Mouse (Mus musculus): ENCODE measurements around the gene Olfr1418. TPM values are rescaled to one million over a fixed set of nuclear protein-coding genes. Genes with fewer than 3 reads are reported as not detected.

Olfr1418 gene
- polyA plus RNA-seq, 1 experiment from 2014 or later: not detected

Other genes starting within 250 kb of the Olfr1418 start
- gene Ms4a2, start 237.3 kb downstream of the Olfr1418 start, polyA plus RNA-seq (2015; fragmentation: Nextera tagmentation; extraction: Ambion mirVana): 0.15 and 0.40 TPM in 2 replicates
- 0.42 TPM in 1 of 2 replicates, not detected in the other for gene Ms4a3, start 220.2 kb downstream of the Olfr1418 start, polyA plus RNA-seq (2015; fragmentation: Nextera tagmentation; extraction: Ambion mirVana)
- gene Oosp2, start 200.5 kb downstream of the Olfr1418 start, polyA plus RNA-seq (2015; fragmentation: Nextera tagmentation; extraction: Ambion mirVana): not detected in 2 replicates
- gene Oosp1, start 169.9 kb downstream of the Olfr1418 start, polyA plus RNA-seq (2015; fragmentation: Nextera tagmentation; extraction: Ambion mirVana): not detected in 2 replicates
- not detected in 2 replicates for gene Oosp3, start 164.0 kb downstream of the Olfr1418 start, polyA plus RNA-seq (2015; fragmentation: Nextera tagmentation; extraction: Ambion mirVana)
- gene Gif, start 113.5 kb downstream of the Olfr1418 start, polyA plus RNA-seq (2015; fragmentation: Nextera tagmentation; extraction: Ambion mirVana): not detected in 2 replicates
- 56.3 and 62.2 TPM in 2 replicates for gene Mrpl16, start 90.7 kb downstream of the Olfr1418 start, polyA plus RNA-seq (2015; fragmentation: Nextera tagmentation; extraction: Ambion mirVana)
- gene Stx3, start 41.7 kb downstream of the Olfr1418 start, polyA plus RNA-seq (2015; fragmentation: Nextera tagmentation; extraction: Ambion mirVana): 55.8 and 70.2 TPM in 2 replicates
- not detected in 2 replicates for gene Olfr1417, start 21.8 kb downstream of the Olfr1418 start, polyA plus RNA-seq (2015; fragmentation: Nextera tagmentation; extraction: Ambion mirVana)
- gene Olfr1419, start 14.0 kb upstream of the Olfr1418 start, polyA plus RNA-seq (2015; fragmentation: Nextera tagmentation; extraction: Ambion mirVana): not detected in 2 replicates
- not detected in 2 replicates for gene Olfr1420, start 25.5 kb upstream of the Olfr1418 start, polyA plus RNA-seq (2015; fragmentation: Nextera tagmentation; extraction: Ambion mirVana)
- gene Patl1, start 51.3 kb upstream of the Olfr1418 start, polyA plus RNA-seq (2015; fragmentation: Nextera tagmentation; extraction: Ambion mirVana): 17.3 and 18.8 TPM in 2 replicates
- 3.3 and 3.8 TPM in 2 replicates for gene Osbp, start 104.9 kb upstream of the Olfr1418 start, polyA plus RNA-seq (2015; fragmentation: Nextera tagmentation; extraction: Ambion mirVana)
- gene Olfr1423, start 180.3 kb upstream of the Olfr1418 start, polyA plus RNA-seq (2015; fragmentation: Nextera tagmentation; extraction: Ambion mirVana): not detected in 2 replicates
- not detected in 2 replicates for gene Olfr1424, start 201.6 kb upstream of the Olfr1418 start, polyA plus RNA-seq (2015; fragmentation: Nextera tagmentation; extraction: Ambion mirVana)
- not detected in 2 replicates for gene Olfr1425, start 216.7 kb upstream of the Olfr1418 start, polyA plus RNA-seq (2015; fragmentation: Nextera tagmentation; extraction: Ambion mirVana)
- gene Olfr1426, start 230.9 kb upstream of the Olfr1418 start, polyA plus RNA-seq (2015; fragmentation: Nextera tagmentation; extraction: Ambion mirVana): not detected in 2 replicates
- not detected in 2 replicates for gene Olfr1427, start 242.3 kb upstream of the Olfr1418 start, polyA plus RNA-seq (2015; fragmentation: Nextera tagmentation; extraction: Ambion mirVana)

Data from intestine, embryonic 16.5 days (tissue).